Mouse (Mus musculus): ENCODE results near the gene Foxd4. TPM values are rescaled to one million over a fixed set of nuclear protein-coding genes. Genes with fewer than 3 reads are reported as not detected.
A peak's percentile ranks its signal among the peaks of the same experiment; 100 is the strongest.

The Foxd4 gene
- polyA plus RNA-seq, 1 experiment from 2014 or later = not detected

DNA sequence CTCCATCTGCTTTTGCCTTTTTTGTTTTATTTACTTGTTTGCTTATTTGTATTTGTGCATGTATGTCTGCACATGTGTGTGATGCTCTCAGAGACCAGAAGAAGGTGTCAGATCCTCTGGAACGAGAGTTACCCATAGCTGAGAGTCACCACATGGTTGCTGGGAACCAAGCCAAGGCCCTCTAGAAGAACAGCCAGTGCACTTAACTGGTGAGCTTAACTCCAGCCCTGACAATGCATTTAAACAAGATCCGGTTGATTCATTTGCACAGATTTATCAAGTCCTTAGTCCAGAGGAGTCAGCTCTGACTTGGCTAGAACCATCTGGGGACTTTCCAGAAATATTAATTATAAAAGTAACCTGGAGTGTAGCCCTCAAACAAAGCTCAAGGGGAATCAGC lies 27.1 kb downstream of the Foxd4 start:
- no peaks in the 10 kb centered on the region for H3K4me1 ChIP-seq (replicated peaks; ENCODE audit: insufficient read depth, low read length)
- H3K27me3 ChIP-seq (ENCODE audit: insufficient read depth, low read length) = no peaks in the 10 kb centered on the region
- TF ChIP-seq CTCF (IDR thresholded peaks at IDR 0.05; ENCODE audit: low read depth) = no peak
- DNase-seq (ENCODE audit: low spot score) (no peak), ATAC-seq (replicated peaks; ENCODE audit: low FRiP score, low read depth) (no peak)
- no peak overlapping the region for H3K9ac ChIP-seq (ENCODE audit: low read depth, low read length)
- 50% methylated on average over 2 of the region's 2 CpGs for WGBS
- H3K9me3 ChIP-seq (replicated peaks; ENCODE audit: low read length) = no peaks in the 10 kb centered on the region
- H3K27ac ChIP-seq = no peak overlapping the region
- H3K4me3 ChIP-seq (replicated peaks; ENCODE audit: low read depth, low read length) = no peak overlapping the region
- H3K4me2 ChIP-seq (ENCODE audit: low read length) = no peak overlapping the region
- no peaks in the 10 kb centered on the region for H3K36me3 ChIP-seq (ENCODE audit: insufficient read depth, low read length)

DNA sequence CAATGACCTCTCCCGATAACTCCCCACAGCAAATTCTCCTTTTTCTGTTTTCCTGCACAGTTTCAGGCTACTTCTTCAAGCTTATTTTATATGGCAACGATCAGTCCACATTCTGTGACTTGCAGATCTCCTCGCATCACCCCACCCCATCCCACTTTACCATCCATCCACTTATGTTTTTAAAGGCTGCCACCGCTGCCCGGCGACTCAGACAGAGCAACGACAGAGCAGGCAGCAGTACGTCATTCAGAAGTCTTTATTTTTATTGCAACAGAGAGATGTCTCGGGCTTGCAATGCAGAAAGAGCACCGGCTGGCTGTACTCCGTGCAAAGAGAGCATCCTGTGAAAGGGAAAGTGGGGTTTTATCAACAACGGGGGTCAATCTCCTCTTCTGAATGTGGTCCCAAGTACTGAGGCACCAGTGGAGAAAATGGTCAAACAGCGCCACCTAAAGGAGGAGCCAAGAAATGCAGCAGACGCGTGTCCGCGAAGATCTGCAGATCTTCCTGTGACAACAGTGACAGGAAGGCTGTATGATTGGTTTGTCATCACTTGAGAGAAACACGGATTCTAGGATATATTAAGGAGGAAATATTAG lies 29.9 kb downstream of the Foxd4 start:
- H3K4me2 ChIP-seq (ENCODE audit: low read length) = peak overlapping the region; percentile 55
- H3K4me3 ChIP-seq (replicated peaks; ENCODE audit: low read depth, low read length) = peak overlapping the region; percentile 35
- H3K9ac ChIP-seq (ENCODE audit: low read depth, low read length) = 0 out of 2 replicates have a peak overlapping the region, but pooled peaks have one; percentile 27
- TF ChIP-seq CTCF (IDR thresholded peaks at IDR 0.05; ENCODE audit: low read depth) = peak; percentile 99
- no peaks in the 10 kb centered on the region for H3K4me1 ChIP-seq (replicated peaks; ENCODE audit: insufficient read depth, low read length)
- ATAC-seq (replicated peaks; ENCODE audit: low FRiP score, low read depth) (peak; percentile 57), DNase-seq (ENCODE audit: low spot score) (peak; percentile 89)
- no peaks in the 10 kb centered on the region for H3K9me3 ChIP-seq (replicated peaks; ENCODE audit: low read length)
- H3K27ac ChIP-seq = no peak overlapping the region
- 10% methylated on average over 18 of the region's 18 CpGs for WGBS
- H3K36me3 ChIP-seq (ENCODE audit: insufficient read depth, low read length) = no peaks in the 10 kb centered on the region
- no peaks in the 10 kb centered on the region for H3K27me3 ChIP-seq (ENCODE audit: insufficient read depth, low read length)

DNA sequence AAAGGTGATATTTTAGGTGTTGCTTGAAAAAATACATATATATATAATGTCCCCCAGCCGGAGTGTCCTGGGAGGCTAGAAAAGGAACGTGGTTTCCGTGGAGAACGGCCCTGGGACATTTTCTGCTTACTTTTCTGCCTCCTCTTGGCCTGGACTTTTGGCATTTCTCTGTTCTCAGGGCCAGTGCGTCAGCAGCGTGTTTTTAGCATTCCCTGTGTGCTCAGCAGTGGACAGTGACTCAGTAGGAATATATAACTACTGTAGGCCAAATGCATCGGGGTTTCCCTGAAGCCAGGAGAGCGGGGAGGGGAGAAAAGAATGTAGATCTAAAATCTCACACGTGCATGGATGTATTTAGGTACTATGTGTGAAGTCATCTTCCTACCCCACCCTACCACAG lies 35.6 kb downstream of the Foxd4 start:
- ATAC-seq (replicated peaks; ENCODE audit: low FRiP score, low read depth) (no peak), DNase-seq (ENCODE audit: low spot score) (no peak)
- H3K9me3 ChIP-seq (replicated peaks; ENCODE audit: low read length) = no peaks in the 10 kb centered on the region
- no peak overlapping the region for H3K27ac ChIP-seq
- no peak overlapping the region for H3K9ac ChIP-seq (ENCODE audit: low read depth, low read length)
- H3K36me3 ChIP-seq (ENCODE audit: insufficient read depth, low read length) = no peaks in the 10 kb centered on the region
- peaks cover 8% of the 10 kb centered on the region for H3K4me1 ChIP-seq (replicated peaks; ENCODE audit: insufficient read depth, low read length)
- H3K4me2 ChIP-seq (ENCODE audit: low read length) = no peak overlapping the region
- WGBS = 85% methylated on average over 9 of the region's 9 CpGs
- H3K27me3 ChIP-seq (ENCODE audit: insufficient read depth, low read length) = no peaks in the 10 kb centered on the region
- H3K4me3 ChIP-seq (replicated peaks; ENCODE audit: low read depth, low read length) = no peak overlapping the region
- no peak for TF ChIP-seq CTCF (IDR thresholded peaks at IDR 0.05; ENCODE audit: low read depth)

DNA sequence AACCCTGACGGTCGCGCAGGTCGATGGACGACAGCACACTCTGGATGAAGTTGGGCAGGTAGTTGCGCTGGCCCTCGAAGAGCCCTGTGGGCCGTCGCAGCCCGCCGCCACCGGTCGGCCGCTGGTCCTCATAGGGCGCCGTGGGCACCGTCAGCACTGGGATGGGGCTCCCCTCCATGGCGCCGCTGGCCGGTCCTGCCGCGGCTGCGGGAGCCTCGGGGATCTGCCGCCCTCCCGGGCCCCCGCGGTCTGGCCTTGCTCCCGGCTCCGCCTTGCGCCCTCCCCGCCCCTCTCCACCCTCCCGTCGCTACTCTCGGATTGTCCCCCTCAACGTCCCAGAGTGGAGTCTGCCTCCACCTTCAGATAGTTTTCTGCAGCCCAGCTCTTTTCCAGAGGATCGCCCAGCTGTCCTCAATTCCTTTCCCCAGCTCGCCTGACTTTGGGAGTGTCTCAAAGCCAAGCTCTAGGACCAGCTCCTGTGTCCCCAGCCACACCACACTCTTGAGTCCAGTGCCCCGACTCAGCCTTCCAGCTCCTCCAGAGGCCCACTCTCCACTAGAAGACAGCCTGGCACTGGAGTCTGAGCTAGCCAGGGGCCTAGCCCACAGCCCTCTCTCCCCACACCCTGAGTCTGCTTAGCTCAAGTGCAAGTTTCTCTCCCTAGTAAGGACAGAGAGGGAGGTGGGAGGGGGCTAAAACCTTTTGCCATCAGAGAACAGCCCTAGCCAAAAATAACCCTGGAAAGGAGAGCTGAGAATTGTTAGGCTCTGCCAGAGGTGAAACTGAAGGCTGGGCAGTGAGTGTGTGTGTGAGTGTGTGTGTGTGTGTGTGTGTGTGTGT lies 39.2 kb downstream of the Foxd4 start, which contains the start of gene Pgm5:
Gene Pgm5 (minus strand): TSS at position 244 of the 840 bp plus-strand sequence.
- Histone ChIP-seq H3K36me3 (ENCODE audit: insufficient read depth, low read length) (no peaks in the 10 kb centered on the region), H3K27me3 (ENCODE audit: insufficient read depth, low read length) (no peaks in the 10 kb centered on the region), H3K4me1 (replicated peaks; ENCODE audit: insufficient read depth, low read length) (peaks cover 9% of the 10 kb centered on the region), H3K4me3 (replicated peaks; ENCODE audit: low read depth, low read length) (peak within 1 kb of the TSS; percentile 53), H3K4me2 (ENCODE audit: low read length) (peak within 1 kb of the TSS; percentile 82), H3K27ac (no peak within 1 kb of the TSS), H3K9ac (ENCODE audit: low read depth, low read length) (peak within 1 kb of the TSS; percentile 59), H3K9me3 (replicated peaks; ENCODE audit: low read length) (no peaks in the 10 kb centered on the region)
- DNase-seq (ENCODE audit: low spot score) (peak; percentile 79), ATAC-seq (replicated peaks; ENCODE audit: low FRiP score, low read depth) (peak; percentile 52; the same call in 1 of the 2 replicates)
- peak; percentile 47; the same call in 1 of the 2 replicates for TF ChIP-seq CTCF (IDR thresholded peaks at IDR 0.05; ENCODE audit: low read depth)
- WGBS = under 1% methylated on average over 36 of the region's 39 CpGs

GRCm38 (mm10) chr19:24861276-24861611 lies 39.8 kb downstream of the Foxd4 start:
- no peak for DNase-seq (ENCODE audit: low spot score)

GRCm38 (mm10) chr19:24851456-24852315 lies 49.3 kb downstream of the Foxd4 start:
- Histone ChIP-seq H3K9me3 (replicated peaks; ENCODE audit: low read length) (no peaks in the 10 kb centered on the region), H3K36me3 (ENCODE audit: insufficient read depth, low read length) (no peaks in the 10 kb centered on the region), H3K27me3 (ENCODE audit: insufficient read depth, low read length) (no peaks in the 10 kb centered on the region), H3K9ac (ENCODE audit: low read depth, low read length) (no peak overlapping the region), H3K4me3 (replicated peaks; ENCODE audit: low read depth, low read length) (no peak overlapping the region), H3K27ac (no peak overlapping the region), H3K4me1 (replicated peaks; ENCODE audit: insufficient read depth, low read length) (peaks cover 7% of the 10 kb centered on the region; the same call in 1 of the 2 replicates), H3K4me2 (ENCODE audit: low read length) (peak overlapping the region; percentile 8; the same call in 1 of the 2 replicates)
- ATAC-seq (replicated peaks; ENCODE audit: low FRiP score, low read depth) = no peak
- WGBS = 61% methylated on average over 21 of the region's 21 CpGs
- peak; percentile 43 for DNase-seq (ENCODE audit: low spot score)
- TF ChIP-seq CTCF (IDR thresholded peaks at IDR 0.05; ENCODE audit: low read depth) = no peak

More at GRCm38 (mm10) chr19:24861276-24861611, 39.8 kb downstream of the Foxd4 start:
- WGBS = 12% methylated on average over 13 of the region's 13 CpGs
- H3K36me3 ChIP-seq (ENCODE audit: insufficient read depth, low read length) = no peaks in the 10 kb centered on the region
- ATAC-seq (replicated peaks; ENCODE audit: low FRiP score, low read depth) = 0 out of 2 replicates have a peak, but pooled peaks have one; percentile 13
- peak overlapping the region; percentile 82 for H3K4me2 ChIP-seq (ENCODE audit: low read length)
- H3K27ac ChIP-seq = no peak overlapping the region
- H3K4me1 ChIP-seq (replicated peaks; ENCODE audit: insufficient read depth, low read length) = peaks cover 9% of the 10 kb centered on the region
- TF ChIP-seq CTCF (IDR thresholded peaks at IDR 0.05; ENCODE audit: low read depth) = no peak
- no peaks in the 10 kb centered on the region for H3K27me3 ChIP-seq (ENCODE audit: insufficient read depth, low read length)
- no peaks in the 10 kb centered on the region for H3K9me3 ChIP-seq (replicated peaks; ENCODE audit: low read length)
- peak overlapping the region; percentile 59 for H3K9ac ChIP-seq (ENCODE audit: low read depth, low read length)
- peak overlapping the region; percentile 53 for H3K4me3 ChIP-seq (replicated peaks; ENCODE audit: low read depth, low read length)

Small RNA genes lying within 50 kb of the gene (microRNA-seq; reads per million reads assigned to microRNA genes)
- gene Mir3084-1 = not detected

Other genes starting within 250 kb of the Foxd4 start
- gene Tmem252, start 227.2 kb downstream of the Foxd4 start, polyA plus RNA-seq (2015; fragmentation: Nextera tagmentation; extraction: Ambion mirVana) = 17.5 and 21.5 TPM in 2 replicates
- gene Pgm5, start 39.3 kb downstream of the Foxd4 start, polyA plus RNA-seq (2015; fragmentation: Nextera tagmentation; extraction: Ambion mirVana) = 0.87 and 0.96 TPM in 2 replicates
- gene Gm10053, start 25.5 kb downstream of the Foxd4 start, polyA plus RNA-seq (2015; fragmentation: Nextera tagmentation; extraction: Ambion mirVana) = 458 and 466 TPM in 2 replicates
- gene Cbwd1, start 60.4 kb upstream of the Foxd4 start, polyA plus RNA-seq (2015; fragmentation: Nextera tagmentation; extraction: Ambion mirVana) = 19.8 and 20.4 TPM in 2 replicates
- 8.0 and 9.0 TPM in 2 replicates for gene Dock8, start 98.3 kb upstream of the Foxd4 start, polyA plus RNA-seq (2015; fragmentation: Nextera tagmentation; extraction: Ambion mirVana)